Mouse (Mus musculus): ENCODE measurements around the gene Sufu. TPM values are rescaled to one million over a fixed set of nuclear protein-coding genes. Genes with fewer than 3 reads are reported as not detected.

Gene Sufu
- total and polyA plus RNA-seq, 3 experiments = 11.4 to 42.5 TPM; not detected in 1

- H3K4me1 ChIP-seq (ENCODE audit: control insufficient read depth in 1 of 2, insufficient read depth in 2 of 2, low read length in 2 of 2) = peaks cover 8 to 18% of the 10 kb centered on the region in 2 experiments
- H3K4me3 ChIP-seq (ENCODE audit: control insufficient read depth in 1 of 2, insufficient read depth in 1 of 2, low read depth in 2 of 2, low read length in 2 of 2) = no peak overlapping the region
- no peaks in the 10 kb centered on the region for H3K79me2 ChIP-seq (ENCODE audit: control insufficient read depth, insufficient read depth, low read length, poor library complexity)
- H3K9me3 ChIP-seq (replicated peaks; ENCODE audit: insufficient read depth, low read length) = no peaks in the 10 kb centered on the region
- DNase-seq (ENCODE audit: low read depth, low spot score) = peak; percentile 89
- no peaks in the 10 kb centered on the region for H3K27me3 ChIP-seq (ENCODE audit: control insufficient read depth in 1 of 2, insufficient read depth in 2 of 2, low read length in 2 of 2)
- H3K36me3 ChIP-seq (ENCODE audit: control insufficient read depth in 1 of 2, insufficient read depth in 2 of 2, low read length in 2 of 2) = peaks cover 0 to 15% of the 10 kb centered on the region in 2 experiments; a peak in 2 of 4 replicates
- H3K27ac ChIP-seq (ENCODE audit: control insufficient read depth, low read depth, low read length) = peak overlapping the region; percentile 75
- H3K9ac ChIP-seq (ENCODE audit: control insufficient read depth, low read depth, low read length, poor library complexity, severe bottlenecking) = peak overlapping the region; percentile 50
- TF ChIP-seq TCF12 (IDR thresholded peaks at IDR 0.05; ENCODE audit: low read depth, low read length) (peak; percentile 91), ZKSCAN1 (IDR thresholded peaks at IDR 0.05; ENCODE audit: low read depth, low read length) (no peak), MXI1 (IDR thresholded peaks at IDR 0.05; ENCODE audit: low read depth, low read length) (peak; percentile 31; the same call in 1 of the 2 replicates), USF1 (IDR thresholded peaks at IDR 0.05; ENCODE audit: low read depth, low read length) (no peak), MAZ (IDR thresholded peaks at IDR 0.05; ENCODE audit: low read depth, low read length) (no peak), KAT2A (conservative IDR thresholded peaks at IDR 0.05; ENCODE audit: low read depth, low read length) (no peak), JUND (IDR thresholded peaks at IDR 0.05; ENCODE audit: low read depth, low read length) (no peak), EP300 (IDR thresholded peaks at IDR 0.05; ENCODE audit: low read depth in 1 of 2, low read length in 2 of 2) (peak; percentile 88 to 91), HCFC1 (IDR thresholded peaks at IDR 0.05; ENCODE audit: low read depth, low read length) (no peak), ETS1 (IDR thresholded peaks at IDR 0.05; ENCODE audit: low read depth, low read length) (peak; percentile 59; the same call in 1 of the 2 replicates), SMC3 (IDR thresholded peaks at IDR 0.05; ENCODE audit: low read depth, low read length) (no peak), RAD21 (IDR thresholded peaks at IDR 0.05; ENCODE audit: low read depth, low read length) (no peak), CHD1 (IDR thresholded peaks at IDR 0.05; ENCODE audit: low read depth, low read length) (no peak), MEF2A (IDR thresholded peaks at IDR 0.05; ENCODE audit: extremely low read depth, insufficient replicate concordance, low read depth, low read length, poor library complexity, severe bottlenecking) (no peak), USF2 (IDR thresholded peaks at IDR 0.05; ENCODE audit: borderline replicate concordance in 1 of 2, insufficient read depth in 1 of 2, low read depth in 1 of 2, low read length in 2 of 2) (no peak), POLR2AphosphoS5 (IDR thresholded peaks at IDR 0.05; ENCODE audit: borderline replicate concordance, low read depth, low read length) (no peak), MAFK (IDR thresholded peaks at IDR 0.05; ENCODE audit: borderline replicate concordance, low read depth, low read length) (no peak), POLR2A (IDR thresholded peaks at IDR 0.05; ENCODE audit: control insufficient read depth in 1 of 2, insufficient read depth in 1 of 2, low read depth in 1 of 2, low read length in 2 of 2, poor library complexity in 1 of 2) (no peak), NRF1 (IDR thresholded peaks at IDR 0.05; ENCODE audit: insufficient read depth, low read depth, low read length, poor library complexity, severe bottlenecking) (no peak), RCOR1 (IDR thresholded peaks at IDR 0.05; ENCODE audit: low read depth, low read length) (peak; percentile 67), MAX (IDR thresholded peaks at IDR 0.05; ENCODE audit: low read length) (no peak; the same call in 1 of the 2 replicates), E2F4 (IDR thresholded peaks at IDR 0.05; ENCODE audit: borderline replicate concordance, low read depth, low read length) (no peak), ZMIZ1 (IDR thresholded peaks at IDR 0.05; ENCODE audit: low read depth, low read length) (no peak), MYB (IDR thresholded peaks at IDR 0.05; ENCODE audit: low read depth, low read length) (no peak), TAL1 (IDR thresholded peaks at IDR 0.05; ENCODE audit: low read length) (peak; percentile 95), SIN3A (IDR thresholded peaks at IDR 0.05; ENCODE audit: low read length) (no peak; the same call in 1 of the 2 replicates), POLR2AphosphoS2 (IDR thresholded peaks at IDR 0.05; ENCODE audit: low read length) (no peak), GABPA (IDR thresholded peaks at IDR 0.05; ENCODE audit: low read depth, low read length) (no peak), ZNF384 (IDR thresholded peaks at IDR 0.05; ENCODE audit: low read depth, low read length) (no peak), ZC3H11A (IDR thresholded peaks at IDR 0.05; ENCODE audit: low read depth, low read length) (no peak), CHD2 (IDR thresholded peaks at IDR 0.05; ENCODE audit: low read length) (no peak), UBTF (IDR thresholded peaks at IDR 0.05; ENCODE audit: borderline replicate concordance, insufficient read depth, low read depth, low read length) (no peak), ELF1 (IDR thresholded peaks at IDR 0.05; ENCODE audit: low read depth, low read length) (no peak; the same call in 1 of the 2 replicates), BHLHE40 (IDR thresholded peaks at IDR 0.05; ENCODE audit: borderline replicate concordance, low read depth, low read length) (no peak), NELFE (IDR thresholded peaks at IDR 0.05; ENCODE audit: low read depth, low read length) (no peak), CTCF (IDR thresholded peaks at IDR 0.05 in 2 of 3, conservative IDR thresholded peaks at IDR 0.05 in 1 of 3; ENCODE audit: control insufficient read depth in 1 of 3, insufficient read depth in 1 of 3, low read depth in 2 of 3, low read length in 3 of 3, poor library complexity in 1 of 3, severe bottlenecking in 1 of 3) (no peak), GATA1 (IDR thresholded peaks at IDR 0.05; ENCODE audit: low read depth, low read length) (peak; percentile 95), MYC (IDR thresholded peaks at IDR 0.05; ENCODE audit: low read depth, low read length) (no peak)
Observed at GRCm38 (mm10) chr19:46455032-46455431, 58.3 kb downstream of the Sufu start.
